Mouse (Mus musculus) WW6 (cell line): ENCODE measurements around the gene Atp6v0c.
A peak's percentile ranks its signal among the peaks of the same experiment; 100 is the strongest.

Source experiments
- DNase-seq: peaks from one replicate; pipeline ENCODE4 v3.0.0-alpha.2; 2013; ENCODE audit warnings: low read depth, low spot score

Gene Atp6v0c

GRCm38 (mm10) chr17:24169317-24170065, at the start of gene Atp6v0c:
Atp6v0c (minus strand) TSS chr17:24169702.
- DNase-seq = peak; percentile 89

DNA sequence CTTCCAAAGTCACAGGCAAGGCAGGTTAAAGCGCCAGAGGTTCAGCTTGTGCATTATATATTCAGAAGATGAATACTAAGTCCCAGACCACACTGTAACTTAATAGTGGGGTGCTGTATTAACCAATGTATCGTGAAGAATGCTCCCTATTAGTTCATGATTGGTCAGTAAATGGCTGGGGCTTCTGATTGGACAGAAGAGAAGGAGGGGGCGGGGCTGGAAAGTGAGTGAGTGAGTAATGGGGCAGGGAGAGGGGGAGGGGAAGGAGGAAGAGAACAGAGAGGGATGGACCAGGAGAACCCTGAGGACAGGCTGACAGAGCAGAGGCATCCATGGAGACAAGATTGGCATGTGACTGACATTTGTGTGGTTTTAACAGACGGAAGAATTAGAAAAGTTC, 47.3 kb upstream of the Atp6v0c start:
- DNase-seq = no peak

DNA sequence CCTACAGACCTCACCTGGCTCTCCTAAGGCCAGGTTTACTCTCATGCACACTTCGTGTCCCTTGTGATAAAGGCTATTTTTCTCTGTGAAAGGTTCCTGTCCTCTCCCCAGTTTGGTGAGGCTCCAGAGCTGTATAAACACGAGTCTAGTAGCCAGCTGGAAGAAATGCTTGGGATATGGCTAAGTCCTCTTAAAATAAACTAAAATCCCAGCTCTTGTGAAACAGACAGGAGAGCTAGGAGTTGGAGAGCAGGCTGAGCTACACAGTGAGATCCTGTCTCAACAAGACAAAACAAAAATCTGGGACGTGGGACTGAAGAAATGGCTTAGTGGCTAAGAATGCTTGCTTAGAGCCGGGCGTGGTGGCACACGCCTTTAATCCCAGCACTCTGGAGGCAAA, 43.7 kb upstream of the Atp6v0c start:
- no peak for DNase-seq

- DNase-seq = no peak
Observed at GRCm38 (mm10) chr17:24212441-24213018, 43.0 kb upstream of the Atp6v0c start.

DNA sequence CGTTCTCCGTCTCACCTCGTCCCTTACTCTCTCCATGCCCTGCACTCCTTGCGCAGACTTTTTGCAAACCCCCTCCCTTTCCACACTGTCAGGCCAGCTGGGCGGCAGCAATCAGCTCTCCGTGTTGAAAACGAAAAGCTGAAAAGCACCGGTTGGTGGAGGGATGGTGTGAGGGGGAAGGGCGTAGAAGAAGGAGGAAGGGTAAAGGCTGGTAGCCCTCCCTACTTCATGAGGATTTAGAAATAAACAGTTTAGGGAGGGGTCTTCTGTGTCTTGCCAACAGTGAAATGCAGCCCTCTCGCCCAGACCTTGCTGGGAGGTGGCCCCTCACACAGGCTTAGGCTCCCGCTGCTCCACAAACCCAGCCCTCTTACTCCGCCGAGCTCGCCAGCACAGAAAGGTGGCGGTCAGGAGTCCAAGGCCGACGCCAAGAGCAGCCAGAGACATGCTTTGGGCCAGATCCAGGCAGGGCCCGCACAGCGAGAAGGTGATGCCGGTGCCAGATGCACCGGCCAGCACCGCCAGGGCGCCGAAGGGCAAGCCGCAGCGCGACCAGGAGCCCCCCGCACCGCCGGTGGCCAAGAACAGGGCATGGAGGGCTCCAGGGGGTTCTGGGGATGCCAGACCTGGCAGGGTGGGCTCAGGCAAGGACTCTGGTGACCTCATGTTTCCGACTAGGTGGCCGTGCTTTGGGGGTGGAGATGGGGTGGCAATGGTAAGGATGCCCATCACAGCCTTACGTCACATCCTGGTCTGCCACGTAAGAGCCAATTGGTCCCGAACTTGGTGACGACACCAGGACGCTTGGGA, 42.3 kb upstream of the Atp6v0c start:
- DNase-seq = no peak

- DNase-seq = no peak
Observed at GRCm38 (mm10) chr17:24210591-24210990, 41.1 kb upstream of the Atp6v0c start.

DNA sequence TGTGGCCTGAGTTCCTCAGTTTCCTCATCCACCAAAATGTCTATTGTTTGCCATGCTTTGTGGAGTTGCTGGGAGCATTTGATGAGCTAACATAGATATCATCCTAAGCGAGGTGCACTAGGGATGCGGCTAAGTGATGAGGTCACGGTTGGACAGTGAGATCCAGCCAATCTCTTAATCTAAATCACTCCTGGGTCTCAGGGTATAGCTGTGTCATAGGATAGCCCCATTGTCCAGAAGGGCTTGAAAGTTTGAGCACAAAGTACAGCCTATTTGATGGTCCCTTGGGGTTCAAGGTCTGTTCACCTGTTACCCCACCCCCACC, 40.4 kb upstream of the Atp6v0c start:
- no peak for DNase-seq

DNA sequence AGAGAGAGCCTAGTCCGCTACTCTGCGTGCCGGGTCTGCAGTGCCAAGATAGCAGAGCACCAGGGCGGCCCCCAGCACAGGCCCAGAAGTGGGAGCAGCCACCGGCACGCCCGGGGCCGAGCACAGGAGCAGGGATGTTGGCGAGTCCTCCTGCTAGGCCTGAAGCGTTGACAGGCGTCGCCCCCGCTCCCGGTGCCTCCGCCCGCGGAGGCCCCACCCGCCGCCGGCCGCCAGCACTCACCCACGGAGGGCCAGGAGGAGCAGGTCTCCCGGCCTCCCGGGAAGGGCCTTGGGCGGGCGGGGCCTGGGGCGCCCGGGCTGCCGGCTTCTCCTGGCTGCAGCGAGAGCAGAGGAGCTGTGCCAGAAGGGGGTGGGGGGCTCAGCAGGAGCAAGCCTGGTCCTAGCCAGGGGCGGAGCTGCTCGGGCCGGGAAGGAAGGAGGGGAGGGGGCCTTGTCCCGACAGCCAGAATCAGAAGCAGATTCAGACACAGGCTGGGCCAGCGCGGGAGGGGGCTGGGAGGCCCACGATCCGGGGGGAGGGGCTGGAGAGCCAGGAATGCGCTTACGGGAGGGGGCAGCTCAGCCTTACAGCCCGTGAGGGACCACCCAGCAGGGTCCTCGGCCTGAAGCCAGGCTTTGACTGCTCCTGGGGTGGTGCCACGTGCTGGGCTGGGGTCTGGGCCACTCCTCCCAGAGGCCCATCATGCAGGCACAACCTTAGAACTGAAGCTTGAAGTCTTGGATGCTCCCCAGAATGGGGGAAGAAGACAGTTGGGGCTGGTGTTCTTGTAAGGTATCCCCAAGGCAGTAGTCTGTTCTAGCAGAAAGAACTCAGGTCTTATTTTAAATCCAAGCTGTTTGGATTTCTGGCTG, 39.8 kb upstream of the Atp6v0c start, which contains the start of gene Ntn3:
Gene Ntn3, minus strand, starts transcription at position 489 of the 873 bp plus-strand sequence.
- DNase-seq = no peak

- DNase-seq = no peak
Observed at GRCm38 (mm10) chr17:24208641-24209042, 39.1 kb upstream of the Atp6v0c start.

GRCm38 (mm10) chr17:24207768-24208640, 38.5 kb upstream of the Atp6v0c start:
- no peak for DNase-seq

DNA sequence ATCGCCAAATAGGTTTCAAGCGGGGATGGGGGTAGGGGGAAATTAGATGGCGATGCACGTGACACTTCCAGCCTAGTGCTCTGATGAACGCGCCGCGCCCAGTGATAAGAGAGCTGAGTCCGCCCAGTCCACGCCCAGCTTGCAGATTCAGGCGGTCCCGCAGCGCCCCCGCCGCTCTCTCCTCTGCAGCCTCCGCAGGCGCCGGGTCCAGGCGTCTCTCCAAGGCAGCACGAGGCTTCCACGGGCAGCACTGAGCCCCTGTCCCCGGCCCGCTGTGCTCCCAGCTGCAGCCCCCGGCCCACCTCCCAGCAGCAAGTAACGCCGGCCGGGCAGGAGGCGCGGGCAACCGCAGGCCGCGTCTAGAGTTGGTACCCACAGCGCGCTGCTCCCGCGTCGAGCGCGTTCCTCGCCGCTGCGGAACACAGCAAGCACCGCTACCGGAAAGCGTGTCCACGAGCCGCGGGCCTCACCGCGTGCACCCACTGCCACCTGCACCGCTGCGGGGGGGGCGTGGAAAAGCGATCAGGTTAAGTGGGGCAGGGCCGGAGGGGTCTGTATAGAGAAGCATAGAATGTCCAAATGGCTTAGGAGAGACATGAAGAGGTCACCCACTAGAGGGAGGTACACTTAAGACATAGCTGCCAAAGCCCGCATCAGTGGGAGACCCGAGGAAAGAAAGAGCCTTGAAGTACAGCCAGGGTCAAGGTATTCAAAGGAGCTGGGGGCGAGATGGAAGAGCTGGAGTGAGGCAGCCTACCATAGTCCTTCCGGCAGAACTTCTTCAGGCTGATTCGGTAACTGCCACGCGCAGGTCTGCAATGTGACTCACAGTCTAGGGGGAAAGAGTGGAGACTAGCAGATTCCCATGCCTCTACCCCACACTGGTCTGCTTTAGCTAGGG, 37.2 kb upstream of the Atp6v0c start:
- DNase-seq = no peak

DNA sequence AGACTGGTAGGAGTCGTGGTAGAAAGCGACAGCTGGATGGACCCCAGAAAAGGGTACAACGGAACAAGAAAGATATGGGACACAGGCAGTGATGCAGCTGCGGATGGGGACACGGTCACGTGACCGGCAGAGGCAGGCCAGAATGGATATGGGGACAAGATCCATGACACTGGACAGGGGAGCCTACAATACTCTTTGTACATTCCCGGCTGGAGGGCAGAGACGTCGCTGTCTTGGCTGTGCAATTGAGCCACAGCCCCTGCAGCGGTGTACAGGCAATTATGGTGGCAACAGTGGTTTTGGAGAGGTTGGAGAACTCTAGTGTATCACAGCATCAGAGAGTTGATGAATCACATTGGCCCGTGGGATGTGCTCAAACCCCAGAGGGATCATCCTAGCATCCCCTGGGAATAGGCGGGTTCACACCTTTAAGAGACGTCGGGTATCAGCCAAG, 36.4 kb upstream of the Atp6v0c start:
- no peak for DNase-seq

DNA sequence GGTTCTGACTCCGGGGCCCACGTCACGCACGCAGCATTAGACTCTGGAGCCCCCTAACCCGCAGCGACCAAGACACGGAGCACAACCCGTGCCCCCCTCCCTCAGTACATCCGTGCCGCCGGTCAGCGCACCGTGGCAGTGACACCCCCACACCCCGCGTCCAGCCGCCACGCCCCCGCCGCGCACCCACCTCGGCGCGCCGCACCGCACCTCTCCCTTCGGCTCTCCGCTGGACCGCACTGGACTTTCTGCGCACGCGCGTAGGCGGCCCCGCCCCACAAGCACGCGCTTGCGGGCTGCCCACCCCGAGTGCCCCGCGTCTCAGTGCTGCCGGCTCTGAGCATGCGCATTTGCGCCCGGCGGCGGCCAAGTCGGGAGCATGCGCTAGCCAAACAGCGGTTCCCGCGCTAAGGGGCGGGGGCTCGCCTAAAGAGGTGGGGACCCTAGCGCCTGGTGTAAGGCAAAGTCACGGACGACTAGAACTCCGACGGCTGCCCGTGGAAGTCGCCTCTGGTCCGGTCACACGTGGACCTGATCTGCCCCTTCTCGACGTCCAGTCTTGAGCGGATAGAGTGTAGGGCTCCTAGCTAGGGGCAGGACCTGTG, 35.9 kb upstream of the Atp6v0c start, which contains the start of gene Tbc1d24:
Gene Tbc1d24, minus strand, starts transcription at position 279 of the 605 bp plus-strand sequence.
- DNase-seq = peak; percentile 83

DNA sequence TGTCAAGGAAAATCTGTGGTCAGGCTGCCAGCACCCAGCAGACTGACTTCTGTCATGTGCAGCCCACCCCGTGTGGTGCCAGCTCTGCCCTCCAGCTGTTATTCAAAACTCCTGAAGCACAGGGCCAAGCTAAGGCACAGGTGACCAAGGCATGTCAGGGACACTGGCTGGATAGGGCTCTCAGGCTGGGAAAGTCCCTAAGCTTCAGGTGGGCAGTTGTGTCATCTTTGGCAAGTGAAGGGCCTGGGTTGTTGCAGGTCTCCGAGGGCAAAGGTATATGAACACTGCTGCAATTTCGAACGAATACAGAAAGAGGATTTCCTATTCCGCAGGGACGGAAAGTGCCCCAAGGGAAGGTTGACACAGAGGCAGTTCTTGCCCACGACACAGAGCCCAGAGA, 35.3 kb upstream of the Atp6v0c start:
- DNase-seq = no peak

- DNase-seq = no peak
Observed at GRCm38 (mm10) chr17:24203611-24204534, 34.4 kb upstream of the Atp6v0c start.

DNA sequence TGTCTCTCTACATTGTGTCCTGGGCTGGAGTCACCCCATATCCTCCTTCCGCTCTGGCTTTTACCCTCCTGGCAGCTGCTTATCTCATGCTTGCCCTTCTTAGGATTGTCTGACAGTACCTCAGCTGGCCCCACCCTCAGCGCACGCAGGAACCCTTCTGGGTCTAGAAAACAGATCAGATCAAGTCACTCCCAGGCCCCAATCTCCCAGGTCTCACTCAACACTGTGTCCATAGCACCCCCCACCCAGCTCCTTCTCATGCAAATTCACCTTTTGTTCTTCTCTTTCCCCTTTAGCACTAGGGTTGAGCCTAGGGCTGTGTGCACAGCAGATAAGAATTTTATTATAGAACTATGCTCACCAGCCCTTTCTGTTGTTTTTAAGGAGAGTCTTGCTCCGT, 33.6 kb upstream of the Atp6v0c start:
- DNase-seq = no peak

GRCm38 (mm10) chr17:24201092-24201491, 31.6 kb upstream of the Atp6v0c start:
- DNase-seq = no peak

GRCm38 (mm10) chr17:24199741-24200140, 30.2 kb upstream of the Atp6v0c start:
- no peak for DNase-seq
